Mouse (Mus musculus): ENCODE measurements at regions not wholly inside any gene's neighbourhood (a gene's known extent, or its start where the extent isn't known, plus 50 kb on each side); places are given as distances from the start of the nearest gene placed in this dataset.

GRCm38 (mm10) chr1:137865030-137865429 is 310.5 kb downstream of the Ptprc start:
- no peak for TF ChIP-seq CTCF (IDR thresholded peaks at IDR 0.05)
- TF ChIP-seq POLR2A (IDR thresholded peaks at IDR 0.05; ENCODE audit: insufficient read depth, low read depth, low read length): no peak
- TF ChIP-seq EP300 (IDR thresholded peaks at IDR 0.05; ENCODE audit: insufficient read depth, low read depth, low read length): no peak
